Mouse (Mus musculus): ENCODE results near the gene Rangap1.
"Not testable (repeated sequence)": the region's sequence is repeated elsewhere in the genome, so short reads cannot be mapped to it uniquely, and the experiment has no call there.

Rangap1 gene

GRCm38 (mm10) chr15:81739924-81740323 is 5.4 kb downstream of the Rangap1 start:
- DNase-seq, result peak; percentile 42

- no peak for DNase-seq
Observed at GRCm38 (mm10) chr15:81739296-81739695, 6.0 kb downstream of the Rangap1 start.

- no peak for DNase-seq
Observed at GRCm38 (mm10) chr15:81735075-81735474, 10.3 kb downstream of the Rangap1 start.

GRCm38 (mm10) chr15:81729792-81730635 is 15.3 kb downstream of the Rangap1 start:
- DNase-seq, result peak; percentile 99

GRCm38 (mm10) chr15:81729241-81729791 is 16.0 kb downstream of the Rangap1 start:
- peak; percentile 39 for DNase-seq

- no peak for DNase-seq
Observed at GRCm38 (mm10) chr15:81725965-81726364, 19.4 kb downstream of the Rangap1 start.

- no peak for DNase-seq
Observed at GRCm38 (mm10) chr15:81723653-81724052, 21.7 kb downstream of the Rangap1 start.

- DNase-seq, result no peak
Observed at GRCm38 (mm10) chr15:81722361-81722760, 23.0 kb downstream of the Rangap1 start.

- DNase-seq, result no peak
Observed at GRCm38 (mm10) chr15:81719139-81719531, 26.2 kb downstream of the Rangap1 start.

- no peak for DNase-seq
Observed at GRCm38 (mm10) chr15:81718336-81719138, 26.8 kb downstream of the Rangap1 start.

GRCm38 (mm10) chr15:81713742-81714141 is 31.6 kb downstream of the Rangap1 start:
- no peak for DNase-seq

- peak; percentile 47 for DNase-seq
Observed at GRCm38 (mm10) chr15:81710801-81711200, 34.5 kb downstream of the Rangap1 start.

- DNase-seq, result no peak
Observed at GRCm38 (mm10) chr15:81709686-81710085, 35.6 kb downstream of the Rangap1 start.

- no peak for DNase-seq
Observed at GRCm38 (mm10) chr15:81708991-81709390, 36.3 kb downstream of the Rangap1 start.

- no peak for DNase-seq
Observed at GRCm38 (mm10) chr15:81703094-81703489, 42.2 kb downstream of the Rangap1 start.

- no peak for DNase-seq
Observed at GRCm38 (mm10) chr15:81702306-81703093, 42.8 kb downstream of the Rangap1 start.

- DNase-seq, result not testable (repeated sequence)
Observed at GRCm38 (mm10) chr15:81701350-81701749, 44.0 kb downstream of the Rangap1 start.

- DNase-seq, result peak; percentile 93
Observed at GRCm38 (mm10) chr15:81700601-81701000, 44.7 kb downstream of the Rangap1 start.

GRCm38 (mm10) chr15:81700161-81700560 is 45.2 kb downstream of the Rangap1 start:
- DNase-seq, result no peak

- DNase-seq, result no peak
Observed at GRCm38 (mm10) chr15:81698532-81698931, 46.8 kb downstream of the Rangap1 start.

- peak; percentile 64 for DNase-seq
Observed at GRCm38 (mm10) chr15:81697847-81698246, 47.5 kb downstream of the Rangap1 start.

- no peak for DNase-seq
Observed at GRCm38 (mm10) chr15:81697175-81697574, 48.2 kb downstream of the Rangap1 start, which contains the start of gene Chadl. TSS of gene Chadl (minus strand) at chr15:81697287.

GRCm38 (mm10) chr15:81694891-81695290 is 50.4 kb downstream of the Rangap1 start:
- peak; percentile 28 for DNase-seq

Measured in kidney, adult 9 months (tissue).